Mouse (Mus musculus) CD8-positive naive resting alpha-beta T cell, adult 57 days (primary cell): ENCODE data around the gene Gabra4. TPM values are rescaled to one million over a fixed set of nuclear protein-coding genes. Genes with fewer than 3 reads are reported as not detected.

ENCODE experiments used
- total RNA-seq: library from RNA; stranded (reverse); gene quantifications from one replicate; pipeline ENCODE4 v1.2.4, GENCODE M21; 2023

Gabra4 gene
- total RNA-seq: not detected

GRCm38 (mm10) chr5:71658115-71658497 is at the start of gene Gabra4:
Gene Gabra4, minus strand, starts transcription at chr5:71658308.

GRCm38 (mm10) chr5:71657482-71658114 is 510 bp downstream of the Gabra4 start, which contains the start of gene Gabrb1:
Gene Gabrb1, plus strand, starts transcription at chr5:71658113.

GRCm38 (mm10) chr5:71548079-71548478 is 110.0 kb downstream of the Gabra4 start, which contains the start of gene Cox7b2:
Gene Cox7b2, minus strand, starts transcription at chr5:71548205.

Other genes starting within 250 kb of the Gabra4 start
- not detected for gene Cox7b2, start 110.1 kb downstream of the Gabra4 start, total RNA-seq
- gene Gabrb1, start 195 bp downstream of the Gabra4 start, total RNA-seq: not detected